Comparison of ENCODE assay signal across 9 mouse cellular contexts in the genomic region with DNA sequence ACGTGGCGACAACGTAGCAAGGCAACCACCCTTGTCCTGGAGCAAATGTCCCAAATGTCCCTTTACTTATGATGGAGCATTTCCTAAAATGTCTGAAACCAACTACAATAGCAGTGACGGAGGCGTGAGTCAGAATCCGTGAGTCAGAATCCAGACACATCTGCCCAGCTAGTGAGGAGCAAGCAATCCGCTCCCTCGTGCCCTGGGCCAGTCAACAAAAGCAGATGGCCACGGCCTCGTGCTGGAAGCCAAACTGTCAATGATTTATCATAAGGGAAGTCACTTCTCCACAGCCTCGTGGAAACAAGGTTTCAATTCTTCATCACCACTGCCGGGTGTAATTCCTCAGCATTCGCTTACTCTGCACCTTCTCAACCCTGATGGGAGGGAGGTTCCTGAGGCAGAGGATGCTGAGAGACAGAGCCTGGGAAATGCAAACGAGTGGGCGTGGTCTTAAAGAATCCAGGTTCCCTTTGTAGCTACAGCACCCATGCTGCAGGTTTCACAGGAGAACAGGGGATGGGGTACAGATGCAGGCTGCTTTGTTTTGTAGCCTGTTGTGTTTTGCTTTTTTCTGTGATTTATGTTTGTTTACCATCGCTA.
DNase-seq lines count a peak whose midpoint lies in the region; ATAC-seq and TF ChIP-seq lines count a peak whose summit lies in the region.
"Had no signal": no experiment of that assay in that cellular context is flagged by ENCODE, and none has a peak within 500 bp of the region (broad histone marks: within the 10 kb centered on the region; RNA-seq: fewer than 3 reads in every experiment).

No protein-coding gene starts in this region.

- H3K27ac ChIP-seq in heart, embryonic 12.5 days (ENCODE audit: poor library complexity, severe bottlenecking) = no peak overlapping the region
- H3K27ac ChIP-seq in testis, adult 2 months (ENCODE audit: control insufficient read depth, insufficient read depth, low read depth, low read length) = 0 out of 2 replicates have a peak overlapping the region, but pooled peaks have one; percentile 40
- H3K27ac ChIP-seq in hindbrain, embryonic 16.5 days (ENCODE audit: low read depth, low read length) = peak overlapping the region; percentile 13; the same call in 1 of the 2 replicates
- no peak overlapping the region for H3K27ac ChIP-seq in thymus, adult 2 months (ENCODE audit: control insufficient read depth, insufficient read depth, low read length)
- H3K27ac ChIP-seq: embryonic facial prominence, embryonic 13.5 days had no signal

- H3K27me3 ChIP-seq in heart, embryonic 12.5 days (replicated peaks) = no peaks in the 10 kb centered on the region
- no peaks in the 10 kb centered on the region for H3K27me3 ChIP-seq in testis, adult 2 months (ENCODE audit: control insufficient read depth, insufficient read depth, low read length)
- no peaks in the 10 kb centered on the region for H3K27me3 ChIP-seq in hindbrain, embryonic 16.5 days (replicated peaks; ENCODE audit: control insufficient read depth, insufficient read depth, low read length)
- H3K27me3 ChIP-seq in thymus, adult 2 months (ENCODE audit: control insufficient read depth, insufficient read depth, low read length) = no peaks in the 10 kb centered on the region
- H3K27me3 ChIP-seq: embryonic facial prominence, embryonic 13.5 days had no signal

- no peak for TF ChIP-seq CTCF in testis, adult 2 months (IDR thresholded peaks at IDR 0.05; ENCODE audit: control insufficient read depth, insufficient read depth, insufficient replicate concordance, low read depth, low read length)
- no peak for TF ChIP-seq CTCF in thymus, adult 2 months (IDR thresholded peaks at IDR 0.05; ENCODE audit: borderline replicate concordance, control insufficient read depth, extremely low read depth, insufficient read depth, low read length, poor library complexity)

- no peak overlapping the region for H3K4me3 ChIP-seq in heart, embryonic 12.5 days
- no peak overlapping the region for H3K4me3 ChIP-seq in testis, adult 2 months (ENCODE audit: control insufficient read depth, low read depth, low read length)
- H3K4me3 ChIP-seq in hindbrain, embryonic 16.5 days (ENCODE audit: low read length) = no peak overlapping the region
- no peak overlapping the region for H3K4me3 ChIP-seq in thymus, adult 2 months (ENCODE audit: control insufficient read depth, insufficient read depth, low read length)
- H3K4me3 ChIP-seq: embryonic facial prominence, embryonic 13.5 days had no signal

- peak; percentile 97 for DNase-seq in heart, adult 11 months
- DNase-seq in testis, postnatal 10 days (ENCODE audit: low spot score) = no peak
- no peak for DNase-seq in thymus, adult 2 months
- DNase-seq in urinary bladder, postnatal 10 days (ENCODE audit: low spot score) = no peak
- DNase-seq in lung, postnatal 4 days = no peak

- no peak for ATAC-seq in heart, embryonic 12.5 days (ENCODE audit: insufficient number of reproducible peaks, low FRiP score)
- peak; percentile 45; the same call in 1 of the 2 replicates for ATAC-seq in hindbrain, embryonic 16.5 days

- peaks cover 73% of the 10 kb centered on the region for H3K36me3 ChIP-seq in heart, embryonic 12.5 days
- peaks cover 2% of the 10 kb centered on the region; the same call in 1 of the 2 replicates for H3K36me3 ChIP-seq in testis, adult 2 months (ENCODE audit: control insufficient read depth, insufficient read depth, low read length)
- no peaks in the 10 kb centered on the region for H3K36me3 ChIP-seq in hindbrain, embryonic 16.5 days (ENCODE audit: control insufficient read depth, insufficient read depth, low read length)
- H3K36me3 ChIP-seq in thymus, adult 2 months (ENCODE audit: control insufficient read depth, insufficient read depth, low read length) = no peaks in the 10 kb centered on the region

- 66% methylated on average over 16 of the region's 16 CpGs for WGBS in heart, embryonic 12.5 days
- WGBS in hindbrain, embryonic 16.5 days = 51% methylated on average over 16 of the region's 16 CpGs
- 89% methylated on average over 16 of the region's 16 CpGs for WGBS in thymus, adult 2 months

- H3K9me3 ChIP-seq in heart, embryonic 12.5 days (replicated peaks) = no peaks in the 10 kb centered on the region
- H3K9me3 ChIP-seq in hindbrain, embryonic 16.5 days (ENCODE audit: control insufficient read depth, low read length) = no peaks in the 10 kb centered on the region
- H3K9me3 ChIP-seq: embryonic facial prominence, embryonic 13.5 days had no signal

- H3K4me1 ChIP-seq in heart, embryonic 12.5 days (replicated peaks) = peaks cover 36% of the 10 kb centered on the region
- H3K4me1 ChIP-seq in testis, adult 2 months (ENCODE audit: control insufficient read depth, insufficient read depth, low read length) = no peaks in the 10 kb centered on the region
- H3K4me1 ChIP-seq in hindbrain, embryonic 16.5 days (ENCODE audit: control insufficient read depth, insufficient read depth, low read depth, low read length) = no peaks in the 10 kb centered on the region
- 0 out of 2 replicates have a peak, but pooled peaks cover 2% of the 10 kb centered on the region for H3K4me1 ChIP-seq in thymus, adult 2 months (replicated peaks; ENCODE audit: control insufficient read depth, insufficient read depth, low read length)

- H3K4me2 ChIP-seq in heart, embryonic 12.5 days = no peak overlapping the region
- no peak overlapping the region for H3K4me2 ChIP-seq in hindbrain, embryonic 16.5 days (ENCODE audit: low read length)
- H3K4me2 ChIP-seq: embryonic facial prominence, embryonic 13.5 days had no signal

- H3K9ac ChIP-seq in heart, embryonic 12.5 days = no peak overlapping the region
- H3K9ac ChIP-seq in hindbrain, embryonic 16.5 days (ENCODE audit: low read depth, low read length) = no peak overlapping the region; the same call in 1 of the 2 replicates
- H3K9ac ChIP-seq: embryonic facial prominence, embryonic 13.5 days had no signal

- TF ChIP-seq POLR2A in testis, adult 2 months (IDR thresholded peaks at IDR 0.05; ENCODE audit: control insufficient read depth, low read depth, low read length) = no peak
- TF ChIP-seq POLR2A in thymus, adult 2 months (IDR thresholded peaks at IDR 0.05; ENCODE audit: control insufficient read depth, extremely low read depth, insufficient read depth, low read length, poor library complexity) = no peak

Comparison
In these comparisons a context has a peak if more than half of its experiments do, and no peak if none do; other contexts are left out.
1. H3K27ac ChIP-seq: peak in testis, adult 2 months (single experiment) and hindbrain, embryonic 16.5 days (single experiment); none in heart, embryonic 12.5 days (single experiment) and thymus, adult 2 months (single experiment).